Mouse (Mus musculus) lung, postnatal 0 days (tissue): ENCODE data around the gene Olfr457.

Experiments
- CTCF ChIP-seq: IDR thresholded peaks from 2 replicates; pipeline ENCODE4 v1.5.1; 2016; ENCODE audit warnings: antibody characterized with exemption, mild to moderate bottlenecking
- EP300 ChIP-seq: IDR thresholded peaks from 2 replicates; pipeline ENCODE4 v1.6.1; 2016; ENCODE audit warnings: antibody characterized with exemption, mild to moderate bottlenecking, control low read depth

- TF ChIP-seq CTCF (no peak), EP300 (no peak)
These were observed 40.6 kb downstream of the Olfr457 start for GRCm38 (mm10) chr6:42435490-42435889.
